Mouse (Mus musculus): ENCODE measurements at regions not wholly inside any gene's neighbourhood (a gene's known extent, or its start where the extent isn't known, plus 50 kb on each side); places are given as distances from the start of the nearest gene placed in this dataset.
"Not testable (repeated sequence)": the region's sequence is repeated elsewhere in the genome, so short reads cannot be mapped to it uniquely, and the experiment has no call there.

DNA sequence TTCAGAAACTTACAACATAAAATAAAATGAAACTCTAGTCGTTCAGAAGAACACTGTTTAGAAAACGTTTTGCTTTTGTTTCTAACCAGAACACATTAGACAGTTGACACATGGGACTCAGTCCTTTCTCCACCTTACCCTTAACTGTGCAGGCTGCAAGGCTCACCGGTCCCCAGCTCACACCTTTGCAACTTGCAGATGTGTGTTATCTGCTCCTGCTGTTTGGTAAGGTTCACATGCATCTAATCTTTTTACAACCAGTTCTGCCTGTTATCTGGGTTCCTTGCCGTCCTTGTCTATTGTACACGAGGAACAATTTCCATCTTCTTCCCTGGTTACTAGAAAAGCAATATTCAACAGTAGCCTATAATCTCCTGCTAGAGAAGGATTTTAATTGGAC, 2598.0 kb downstream of the Gm37988 start:
- not testable (repeated sequence) for TF ChIP-seq CTCF, EP300 (IDR thresholded peaks at IDR 0.05; ENCODE audit: low read depth)

Data from liver, embryonic 14.5 days (tissue).